Mouse (Mus musculus) CD4-positive, CD25-positive, alpha-beta regulatory T cell, adult 2 months (primary cell): ENCODE data around the gene Rapgef2.

Experiments used
- DNase-seq: peaks from one replicate; pipeline ENCODE4 v3.0.0-alpha.2; 2012; ENCODE audit warnings: low read depth, low spot score

Rapgef2 gene

GRCm38 (mm10) chr3:79028153-79028878, 258.0 kb downstream of the Rapgef2 start:
- peak; percentile 4 for DNase-seq

- DNase-seq, result no peak
Measured at GRCm38 (mm10) chr3:79025983-79026382, 260.3 kb downstream of the Rapgef2 start.

GRCm38 (mm10) chr3:79023735-79024328, 262.5 kb downstream of the Rapgef2 start:
- no peak for DNase-seq

GRCm38 (mm10) chr3:79022690-79023089, 263.6 kb downstream of the Rapgef2 start:
- DNase-seq, result no peak

GRCm38 (mm10) chr3:79017440-79017839, 268.9 kb downstream of the Rapgef2 start:
- no peak for DNase-seq

GRCm38 (mm10) chr3:79016830-79017229, 269.5 kb downstream of the Rapgef2 start:
- DNase-seq, result no peak

GRCm38 (mm10) chr3:79015621-79016474, 270.5 kb downstream of the Rapgef2 start:
- no peak for DNase-seq
